Comparison of ENCODE assay signal across 14 mouse cellular contexts in genomic region chr3:75952328-75953060, GRCm38 (mm10). TPM values are rescaled to one million over a fixed set of nuclear protein-coding genes. Genes with fewer than 3 reads are reported as not detected.
DNase-seq lines count a peak whose midpoint lies in the region; ATAC-seq and TF ChIP-seq lines count a peak whose summit lies in the region.
"Had no signal": no experiment of that assay in that cellular context is flagged by ENCODE, and none has a peak within 500 bp of the region (broad histone marks: within the 10 kb centered on the region; RNA-seq: fewer than 3 reads in every experiment).

No protein-coding gene starts in this region.

- no peak for DNase-seq in heart, postnatal 25 days (ENCODE audit: low spot score)
- DNase-seq in midbrain, embryonic 14.5 days, result no peak
- no peak for DNase-seq in liver, embryonic 14.5 days (ENCODE audit: low read depth in 3 of 3, low spot score in 3 of 3)
- DNase-seq in right cerebral cortex, postnatal 4 days, result no peak
- DNase-seq: adrenal gland, adult 2 months; gastrocnemius, postnatal 14 days; kidney, postnatal 25 days had no signal

- no peaks in the 10 kb centered on the region for H3K36me3 ChIP-seq in heart, embryonic 12.5 days
- no peaks in the 10 kb centered on the region for H3K36me3 ChIP-seq in midbrain, embryonic 13.5 days
- H3K36me3 ChIP-seq in midbrain, embryonic 14.5 days (ENCODE audit: control insufficient read depth, insufficient read depth, low read length), result no peaks in the 10 kb centered on the region
- H3K36me3 ChIP-seq in liver, embryonic 14.5 days (replicated peaks; ENCODE audit: control insufficient read depth, insufficient read depth, low read depth), result peaks cover 2% of the 10 kb centered on the region; the same call in 1 of the 2 replicates
- H3K36me3 ChIP-seq in stomach, embryonic 16.5 days (ENCODE audit: control insufficient read depth, insufficient read depth, low read length), result no peaks in the 10 kb centered on the region
- H3K36me3 ChIP-seq: hindbrain, embryonic 12.5 days had no signal

- ATAC-seq in heart, embryonic 12.5 days (ENCODE audit: insufficient number of reproducible peaks, low FRiP score), result no peak
- ATAC-seq in midbrain, embryonic 13.5 days, result no peak
- ATAC-seq in midbrain, embryonic 14.5 days (ENCODE audit: low FRiP score, low TSS enrichment), result no peak
- ATAC-seq in liver, embryonic 14.5 days (ENCODE audit: insufficient read depth), result no peak
- peak; percentile 57; the same call in 1 of the 2 replicates for ATAC-seq in stomach, embryonic 16.5 days (ENCODE audit: insufficient read depth, low FRiP score)
- ATAC-seq in cerebellum, adult (ENCODE audit: insufficient number of reproducible peaks, low FRiP score, low TSS enrichment), result no peak
- ATAC-seq: forebrain, embryonic 16.5 days had no signal

- H3K4me1 ChIP-seq in heart, embryonic 12.5 days (replicated peaks), result peaks cover 60% of the 10 kb centered on the region
- peaks cover 42% of the 10 kb centered on the region for H3K4me1 ChIP-seq in midbrain, embryonic 13.5 days (replicated peaks)
- peaks cover 25% of the 10 kb centered on the region for H3K4me1 ChIP-seq in midbrain, embryonic 14.5 days (ENCODE audit: control insufficient read depth, insufficient read depth, low read length)
- peaks cover 44 to 53% of the 10 kb centered on the region in 2 experiments for H3K4me1 ChIP-seq in liver, embryonic 14.5 days (replicated peaks; ENCODE audit: control insufficient read depth in 2 of 2, insufficient read depth in 2 of 2, low read length in 1 of 2)
- peaks cover 43% of the 10 kb centered on the region for H3K4me1 ChIP-seq in stomach, embryonic 16.5 days (ENCODE audit: control insufficient read depth, insufficient read depth, low read length)

- intact Hi-C loops in heart, postnatal 25 days (cut with DNase I), result loop anchor here (10.0 kb wide), 1 partner anchor 398 kb away; the partner anchor contains the start of genes Pdcd10 and Serpini1

- peak overlapping the region; percentile 33 for H3K4me2 ChIP-seq in heart, embryonic 12.5 days
- H3K4me2 ChIP-seq in midbrain, embryonic 13.5 days (replicated peaks), result 0 out of 2 replicates have a peak overlapping the region, but pooled peaks have one; percentile 15
- H3K4me2 ChIP-seq in midbrain, embryonic 14.5 days (ENCODE audit: low read length), result no peak overlapping the region
- peak overlapping the region; percentile 18 for H3K4me2 ChIP-seq in liver, embryonic 14.5 days (ENCODE audit: low read depth)
- peak overlapping the region; percentile 20 for H3K4me2 ChIP-seq in stomach, embryonic 16.5 days (ENCODE audit: low read depth, low read length)

- H3K9me3 ChIP-seq in heart, embryonic 12.5 days (replicated peaks), result no peaks in the 10 kb centered on the region
- H3K9me3 ChIP-seq in midbrain, embryonic 13.5 days, result no peaks in the 10 kb centered on the region
- no peaks in the 10 kb centered on the region for H3K9me3 ChIP-seq in midbrain, embryonic 14.5 days (ENCODE audit: control insufficient read depth, low read length)
- no peaks in the 10 kb centered on the region for H3K9me3 ChIP-seq in liver, embryonic 14.5 days (ENCODE audit: control insufficient read depth, low read length)
- no peaks in the 10 kb centered on the region for H3K9me3 ChIP-seq in stomach, embryonic 16.5 days (replicated peaks; ENCODE audit: control insufficient read depth, low read length)
- H3K9me3 ChIP-seq: hindbrain, embryonic 12.5 days had no signal

- no peak overlapping the region for H3K27ac ChIP-seq in heart, embryonic 12.5 days (ENCODE audit: poor library complexity, severe bottlenecking)
- H3K27ac ChIP-seq in midbrain, embryonic 13.5 days, result no peak overlapping the region
- no peak overlapping the region for H3K27ac ChIP-seq in midbrain, embryonic 14.5 days (replicated peaks; ENCODE audit: low read depth, low read length)
- H3K27ac ChIP-seq in liver, embryonic 14.5 days, result no peak overlapping the region
- H3K27ac ChIP-seq in stomach, embryonic 16.5 days (ENCODE audit: low read length), result peak overlapping the region; percentile 66
- H3K27ac ChIP-seq: hindbrain, embryonic 12.5 days had no signal

- 25% methylated on average over 5 of the region's 5 CpGs for WGBS in heart, embryonic 12.5 days
- 74% methylated on average over 5 of the region's 5 CpGs for WGBS in midbrain, embryonic 13.5 days
- 75% methylated on average over 5 of the region's 5 CpGs for WGBS in midbrain, embryonic 14.5 days
- WGBS in liver, embryonic 14.5 days (ENCODE audit: insufficient replicate concordance), result 35% methylated on average over 5 of the region's 5 CpGs
- 44% methylated on average over 5 of the region's 5 CpGs for WGBS in stomach, embryonic 16.5 days

- TF ChIP-seq CTCF in liver, embryonic 14.5 days (IDR thresholded peaks at IDR 0.05; ENCODE audit: low read depth), result no peak

- no peaks in the 10 kb centered on the region for H3K27me3 ChIP-seq in heart, embryonic 12.5 days (replicated peaks)
- no peaks in the 10 kb centered on the region for H3K27me3 ChIP-seq in midbrain, embryonic 13.5 days
- H3K27me3 ChIP-seq in midbrain, embryonic 14.5 days (ENCODE audit: control insufficient read depth, insufficient read depth, low read length), result no peaks in the 10 kb centered on the region
- H3K27me3 ChIP-seq in liver, embryonic 14.5 days (ENCODE audit: control insufficient read depth, insufficient read depth, low read length), result no peaks in the 10 kb centered on the region
- no peaks in the 10 kb centered on the region for H3K27me3 ChIP-seq in stomach, embryonic 16.5 days (ENCODE audit: control insufficient read depth, insufficient read depth, low read length)
- H3K27me3 ChIP-seq: hindbrain, embryonic 12.5 days had no signal

- no peak overlapping the region for H3K4me3 ChIP-seq in heart, embryonic 12.5 days
- H3K4me3 ChIP-seq in midbrain, embryonic 13.5 days (replicated peaks), result no peak overlapping the region
- H3K4me3 ChIP-seq in midbrain, embryonic 14.5 days (replicated peaks; ENCODE audit: low read depth, low read length), result no peak overlapping the region
- H3K4me3 ChIP-seq in liver, embryonic 14.5 days (ENCODE audit: insufficient read depth in 1 of 2, low read depth in 2 of 2, low read length in 2 of 2), result no peak overlapping the region
- H3K4me3 ChIP-seq in stomach, embryonic 16.5 days (replicated peaks; ENCODE audit: low read length), result no peak overlapping the region; the same call in 1 of the 2 replicates
- H3K4me3 ChIP-seq: hindbrain, embryonic 12.5 days; myocyte had no signal

- no peak overlapping the region for H3K9ac ChIP-seq in heart, embryonic 12.5 days
- H3K9ac ChIP-seq in midbrain, embryonic 13.5 days (replicated peaks), result no peak overlapping the region; the same call in 1 of the 2 replicates
- H3K9ac ChIP-seq in midbrain, embryonic 14.5 days (replicated peaks; ENCODE audit: low read length), result no peak overlapping the region
- H3K9ac ChIP-seq in liver, embryonic 14.5 days (replicated peaks), result no peak overlapping the region
- no peak overlapping the region for H3K9ac ChIP-seq in stomach, embryonic 16.5 days (ENCODE audit: low read length)
- H3K9ac ChIP-seq: hindbrain, embryonic 12.5 days had no signal

- no peak for TF ChIP-seq EP300 in liver, embryonic 14.5 days (IDR thresholded peaks at IDR 0.05; ENCODE audit: low read depth)

RNA-seq across cellular contexts. Expression of gene Golim4, which starts 4.3 kb away (rescaled TPM):
- polyA plus RNA-seq in heart, embryonic 12.5 days (2016; fragmentation: Nextera tagmentation; extraction: Ambion mirVana), result 62.9 and 69.1 TPM in 2 replicates
- total RNA-seq in heart, postnatal 25 days (2021), result 10 to 100 TPM; 15.3 to 22.8 TPM
- polyA plus RNA-seq in midbrain, embryonic 13.5 days (2015; fragmentation: Nextera tagmentation; extraction: Ambion mirVana), result 28.8 and 31.1 TPM in 2 replicates
- polyA plus RNA-seq in midbrain, embryonic 14.5 days (2014; fragmentation: Nextera tagmentation; extraction: Ambion mirVana), result 15.2 and 20.6 TPM in 2 replicates
- polyA plus RNA-seq in liver, embryonic 14.5 days (2012; rRNA removed), result 15.2 and 18.8 TPM in 2 replicates
- polyA plus RNA-seq in liver, embryonic 14.5 days (2014; fragmentation: Nextera tagmentation; extraction: Ambion mirVana), result 12.5 and 14.4 TPM in 2 replicates
- 70.0 and 77.6 TPM in 2 replicates for polyA plus RNA-seq in stomach, embryonic 16.5 days (2015; fragmentation: Nextera tagmentation; extraction: Ambion mirVana)
